Mouse (Mus musculus): Measurements from ENCODE around the gene Tbrg4.
"Not testable (repeated sequence)": the region's sequence is repeated elsewhere in the genome, so short reads cannot be mapped to it uniquely, and the experiment has no call there.

The Tbrg4 gene

DNA sequence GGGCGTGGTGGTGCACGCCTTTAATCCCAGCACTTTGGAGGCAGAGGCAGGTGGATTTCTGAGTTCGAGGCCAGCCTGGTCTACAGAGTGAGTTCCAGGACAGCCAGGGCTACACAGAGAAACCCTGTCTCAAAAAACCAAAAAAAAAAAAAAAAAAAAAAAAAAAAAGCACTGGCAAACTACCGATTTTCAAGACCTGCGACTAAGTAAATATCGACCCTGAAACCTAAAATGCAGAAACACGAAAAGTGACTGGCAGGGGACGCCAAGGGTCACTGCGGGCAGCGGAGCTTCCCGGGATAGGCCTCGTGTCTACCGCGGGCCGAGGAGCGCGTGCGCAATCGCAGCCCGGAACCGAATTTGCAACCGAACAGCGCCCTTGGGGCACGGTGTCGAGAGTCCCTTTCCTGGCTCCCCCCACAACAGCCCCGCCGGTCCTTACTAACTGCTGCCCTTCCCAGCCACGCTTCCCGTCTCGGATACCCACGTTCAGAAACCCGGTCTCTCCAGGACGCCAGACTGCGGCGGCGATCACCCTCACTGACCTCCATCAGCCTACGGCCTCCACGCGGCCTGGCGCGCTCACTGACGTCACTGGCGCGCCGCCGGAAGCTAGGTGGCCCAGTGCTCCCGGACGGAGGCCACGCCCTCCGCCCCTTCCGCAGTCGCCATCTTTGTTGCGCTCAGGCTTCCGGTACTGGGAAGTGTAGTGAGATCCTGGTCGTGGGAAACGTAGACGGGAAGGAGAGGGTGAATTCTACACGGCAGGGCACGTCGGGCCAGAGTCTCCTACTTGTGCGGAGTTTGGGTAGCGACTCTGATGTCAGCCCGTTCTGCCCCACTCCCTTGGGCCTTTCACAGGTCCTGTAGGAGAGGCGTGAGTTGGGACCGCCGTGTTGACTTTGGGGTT is at the start of gene Tbrg4:
Gene Tbrg4, minus strand, starts transcription at position 590 of the 910 bp plus-strand sequence.
- DNase-seq (ENCODE audit: extremely low read depth, insufficient read length, low spot score), result peak; percentile 96

DNA sequence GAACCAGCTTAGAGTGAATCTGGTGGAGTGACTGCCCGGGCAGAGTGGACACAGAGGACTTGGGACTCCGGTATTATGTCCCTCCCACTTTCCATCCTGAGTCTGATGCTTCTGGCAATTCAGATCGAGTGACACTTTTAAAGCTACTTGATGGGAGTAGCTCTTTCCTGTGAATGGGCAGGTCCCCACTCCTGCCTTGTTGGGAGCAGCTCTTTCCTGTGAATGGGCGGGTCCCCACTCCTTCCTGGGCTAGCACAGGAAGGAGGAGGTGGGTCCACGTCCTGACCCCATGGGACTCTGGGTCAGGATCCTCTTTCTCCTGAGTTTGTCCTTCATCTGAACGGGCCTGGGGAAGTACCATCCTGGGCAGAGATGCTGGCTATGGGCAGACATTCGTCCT is 49.5 kb upstream of the Tbrg4 start:
- DNase-seq (ENCODE audit: extremely low read depth, insufficient read length, low spot score), result no peak

DNA sequence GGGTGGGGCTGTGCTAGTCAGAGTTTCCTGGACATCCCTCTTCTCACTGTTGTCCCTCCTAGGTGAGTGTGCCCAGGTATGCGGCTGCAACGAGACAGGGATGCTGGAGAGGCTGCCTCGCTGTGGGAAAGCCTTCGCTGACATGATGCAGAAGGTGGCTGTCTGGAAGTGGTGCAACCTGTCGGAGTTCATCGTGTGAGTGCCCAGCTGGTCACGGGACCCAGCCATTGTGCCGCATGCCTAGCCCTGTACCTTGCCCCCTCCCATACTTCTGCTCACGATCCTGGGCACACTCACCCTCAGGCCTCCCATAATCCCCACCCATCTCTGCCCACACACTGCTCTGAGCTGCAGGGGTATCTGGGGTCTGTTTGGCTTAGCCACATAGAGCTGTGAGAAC is 48.8 kb upstream of the Tbrg4 start:
- DNase-seq (ENCODE audit: extremely low read depth, insufficient read length, low spot score), result no peak

DNA sequence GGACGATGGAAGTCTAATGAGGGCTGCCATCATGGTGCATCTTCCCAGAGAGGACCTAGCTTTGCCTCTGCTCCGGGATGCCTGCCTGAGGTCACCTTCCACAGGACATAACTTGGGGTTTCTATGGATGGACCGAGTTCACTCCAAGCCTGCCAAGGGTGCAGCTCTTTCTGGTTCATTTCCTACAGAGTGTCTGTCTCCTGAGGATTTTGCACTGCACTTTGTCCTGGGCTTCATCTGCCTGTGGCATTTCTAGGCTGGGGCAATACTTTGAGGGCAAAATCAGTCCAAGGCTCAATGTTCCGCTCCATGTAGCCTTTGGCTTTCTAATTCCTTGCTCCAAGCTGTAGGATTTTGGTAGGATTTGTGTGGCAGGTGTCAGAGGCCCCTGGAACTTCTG is 45.0 kb upstream of the Tbrg4 start:
- no peak for DNase-seq (ENCODE audit: extremely low read depth, insufficient read length, low spot score)

DNA sequence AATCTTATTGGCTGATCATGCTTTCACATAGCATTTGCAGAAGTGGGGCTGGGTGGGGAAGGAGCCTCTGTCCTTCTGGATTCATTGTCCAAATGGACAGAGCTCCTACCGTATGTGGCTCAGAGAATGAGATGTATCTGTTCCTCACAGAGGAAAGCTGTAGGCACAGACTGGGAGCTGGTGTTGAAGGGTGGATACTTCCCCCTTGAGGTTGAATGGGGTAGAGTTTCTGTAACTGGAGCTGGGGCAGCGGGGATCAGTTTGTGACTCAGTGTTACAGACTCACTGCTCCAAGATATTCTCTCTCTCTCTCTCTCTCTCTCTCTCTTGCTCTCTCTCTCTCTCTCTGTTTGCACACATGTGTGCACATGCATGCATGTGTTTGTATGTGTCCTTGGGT is 44.2 kb upstream of the Tbrg4 start:
- DNase-seq (ENCODE audit: extremely low read depth, insufficient read length, low spot score), result no peak

DNA sequence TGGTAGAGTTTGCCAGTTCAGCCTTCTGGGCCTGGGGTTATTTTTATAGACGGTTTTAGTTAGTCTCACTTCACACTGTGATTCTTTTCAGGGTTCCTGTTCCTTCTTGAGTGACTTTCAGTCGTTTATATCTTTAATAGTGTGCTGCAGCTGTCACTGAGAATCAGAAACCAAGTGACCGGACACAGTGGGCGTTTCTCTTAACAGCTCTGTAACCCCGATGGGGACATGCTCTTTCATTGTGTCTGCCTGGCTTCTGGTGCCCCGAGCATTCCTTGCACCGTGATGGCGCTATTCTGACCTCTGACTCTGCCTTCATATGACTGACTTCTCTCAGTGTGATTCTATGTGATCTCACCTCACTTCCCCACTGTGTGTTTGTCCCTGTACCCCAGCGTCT is 43.2 kb upstream of the Tbrg4 start:
- DNase-seq (ENCODE audit: extremely low read depth, insufficient read length, low spot score), result no peak

DNA sequence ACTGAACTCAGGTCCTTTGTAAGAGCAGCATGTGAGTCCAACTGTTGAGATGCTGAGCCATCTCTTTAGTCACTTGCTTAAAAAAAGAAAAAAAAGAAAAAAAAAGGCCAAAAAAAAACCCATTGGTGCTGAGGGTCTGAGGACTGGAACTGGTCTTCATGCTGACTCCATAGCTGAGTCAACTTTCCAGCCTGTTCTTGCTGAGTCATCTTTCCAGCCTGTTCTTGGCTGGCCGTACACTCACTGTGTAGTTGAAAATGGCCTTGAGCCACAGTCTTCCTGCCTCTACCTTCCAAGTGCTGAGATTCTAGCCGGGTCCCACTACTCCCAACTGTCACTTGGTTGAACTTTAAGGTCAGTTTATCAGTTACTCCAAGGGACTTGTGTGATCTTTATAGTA is 40.8 kb upstream of the Tbrg4 start:
- DNase-seq (ENCODE audit: extremely low read depth, insufficient read length, low spot score), result peak; percentile 27

DNA sequence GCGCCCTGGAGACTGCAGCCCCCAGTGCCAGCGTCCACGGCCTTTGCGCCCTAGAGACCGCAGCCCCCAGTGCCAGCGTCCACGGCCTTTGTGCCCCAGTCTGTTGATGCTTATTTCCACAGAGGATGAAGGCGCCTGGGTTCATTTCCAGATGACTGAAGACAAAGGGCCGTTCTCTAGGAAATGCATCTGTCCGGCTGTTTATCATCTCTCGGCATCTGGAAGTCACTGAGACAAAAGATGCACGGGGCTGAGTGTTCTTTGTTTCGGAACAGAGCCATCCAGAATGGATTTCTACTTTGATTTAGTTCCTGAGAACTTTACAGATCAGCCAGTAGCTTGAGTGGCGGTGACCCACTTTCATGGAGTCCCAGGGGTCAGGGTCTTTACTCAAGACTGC is 35.3 kb upstream of the Tbrg4 start:
- DNase-seq (ENCODE audit: extremely low read depth, insufficient read length, low spot score), result no peak

DNA sequence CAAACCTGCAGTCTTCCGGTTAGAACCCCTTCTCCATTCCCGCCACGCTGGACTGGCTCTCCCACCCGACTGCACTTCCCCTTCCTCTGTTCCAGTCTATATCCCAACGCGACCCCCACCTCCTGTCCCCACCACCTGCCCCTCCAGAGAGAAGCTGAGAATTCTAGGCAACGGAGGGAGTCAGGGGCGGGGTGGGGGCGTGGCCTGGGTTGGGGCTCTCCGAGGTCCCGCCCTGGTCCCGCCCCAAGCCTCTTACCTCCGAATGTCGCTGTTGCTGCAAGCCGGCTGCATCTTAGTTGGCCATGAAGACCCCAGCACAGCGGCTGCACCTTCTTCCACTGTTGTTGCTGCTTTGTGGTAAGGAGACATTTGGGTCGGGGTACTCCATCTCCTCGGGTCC is 32.4 kb upstream of the Tbrg4 start, which contains the start of gene Ramp3:
Gene Ramp3, plus strand, starts transcription at position 251 of the 400 bp plus-strand sequence.
- peak; percentile 71 for DNase-seq (ENCODE audit: extremely low read depth, insufficient read length, low spot score)

DNA sequence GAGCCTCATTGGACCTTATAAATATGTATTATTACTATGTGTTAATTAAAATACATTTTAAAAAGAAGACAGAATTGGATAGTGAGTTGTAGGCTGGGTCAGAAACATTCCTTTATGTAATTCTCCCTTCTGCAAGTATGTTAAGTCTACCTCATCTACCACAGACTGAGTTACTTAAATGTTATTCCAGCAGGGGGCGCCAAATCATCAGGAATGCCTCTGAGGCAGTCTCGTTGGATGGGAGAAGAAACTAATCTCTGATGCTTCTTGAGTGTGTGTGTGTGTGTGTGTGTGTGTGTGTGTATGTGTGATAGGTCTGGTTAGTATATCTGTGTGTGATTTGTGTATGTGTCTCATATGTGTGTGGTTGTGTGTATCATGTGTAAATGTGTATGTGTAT is 29.0 kb upstream of the Tbrg4 start:
- DNase-seq (ENCODE audit: extremely low read depth, insufficient read length, low spot score), result peak; percentile 41

DNA sequence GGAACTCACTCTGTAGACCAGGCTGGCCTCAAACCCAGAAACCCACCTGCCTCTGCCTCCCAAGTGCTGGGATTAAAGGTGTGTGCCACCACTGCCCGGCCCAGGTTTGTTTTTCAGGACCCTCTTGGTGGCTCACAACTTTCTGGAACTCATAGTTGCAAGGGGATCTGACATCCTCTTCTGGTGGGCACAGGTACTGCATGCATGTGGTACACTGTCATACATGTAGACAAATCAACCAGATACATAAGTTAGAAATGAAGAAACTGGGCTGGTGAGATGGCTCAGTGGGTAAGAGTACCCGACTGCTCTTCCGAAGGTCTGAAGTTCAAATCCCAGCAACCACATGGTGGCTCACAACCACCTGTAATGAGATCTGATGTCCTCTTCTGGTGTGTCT is 27.1 kb upstream of the Tbrg4 start:
- not testable (repeated sequence) for DNase-seq (ENCODE audit: extremely low read depth, insufficient read length, low spot score)

DNA sequence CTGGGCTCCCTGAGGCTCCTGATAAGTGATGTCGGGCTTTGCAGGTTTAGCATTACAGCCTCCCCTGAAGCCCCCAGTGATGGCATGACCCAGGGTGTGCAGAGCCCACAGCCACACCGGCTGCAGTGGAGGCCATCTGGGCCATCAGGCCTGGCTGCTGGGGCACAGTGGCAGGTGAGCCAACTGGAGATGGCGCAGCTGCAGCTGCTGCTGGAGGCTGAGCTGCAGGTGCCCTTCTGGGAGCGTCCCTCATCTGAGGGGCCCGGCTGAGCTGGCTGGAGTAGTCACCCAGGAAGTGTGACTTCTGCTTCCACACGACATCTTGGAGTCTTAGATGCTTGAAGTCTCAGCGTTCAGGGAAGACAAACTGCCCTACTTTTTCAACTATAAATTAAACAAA is 24.7 kb upstream of the Tbrg4 start:
- no peak for DNase-seq (ENCODE audit: extremely low read depth, insufficient read length, low spot score)

DNA sequence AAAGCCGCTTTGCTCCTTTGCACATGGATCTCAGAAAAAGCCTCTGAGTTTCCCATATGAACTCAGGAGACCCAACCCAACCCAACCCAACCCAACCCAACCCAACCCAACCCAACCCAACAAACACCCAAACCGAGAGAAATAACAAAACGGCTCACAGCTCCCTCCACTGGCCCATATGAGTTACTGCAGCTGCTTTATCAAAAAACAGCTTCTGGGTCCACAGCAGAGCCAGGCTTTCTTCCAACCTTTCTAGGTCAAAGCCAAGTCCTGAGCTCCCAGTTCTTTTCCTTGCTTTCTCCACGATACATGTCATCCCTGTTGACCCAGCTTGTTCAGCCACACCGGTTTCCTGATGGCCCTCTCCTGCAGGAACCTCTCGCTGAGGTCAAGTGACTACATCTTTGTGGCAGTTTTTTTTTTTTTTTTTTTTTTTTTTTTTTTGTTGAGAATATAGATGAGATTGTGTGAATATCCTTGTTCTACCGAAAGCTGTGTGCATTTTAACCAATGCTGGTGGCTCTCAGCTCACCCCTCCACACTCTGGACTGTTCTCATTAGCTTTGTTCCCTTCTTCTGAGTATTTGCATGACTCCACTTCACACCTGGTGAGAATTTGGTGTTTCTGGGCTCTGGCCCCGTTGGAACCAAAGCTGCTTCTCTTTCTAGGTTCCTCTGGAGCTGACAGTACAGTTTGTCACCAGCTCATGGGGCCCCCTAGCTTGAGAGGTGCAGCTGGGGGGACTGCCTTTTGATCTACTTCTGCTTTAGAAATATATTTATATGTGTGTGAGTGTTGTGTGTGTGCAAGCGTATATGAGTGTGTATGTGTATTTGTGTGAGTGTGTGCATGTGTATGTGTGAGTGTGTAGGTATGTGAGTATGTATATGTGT is 22.2 kb upstream of the Tbrg4 start:
- no peak for DNase-seq (ENCODE audit: extremely low read depth, insufficient read length, low spot score)

DNA sequence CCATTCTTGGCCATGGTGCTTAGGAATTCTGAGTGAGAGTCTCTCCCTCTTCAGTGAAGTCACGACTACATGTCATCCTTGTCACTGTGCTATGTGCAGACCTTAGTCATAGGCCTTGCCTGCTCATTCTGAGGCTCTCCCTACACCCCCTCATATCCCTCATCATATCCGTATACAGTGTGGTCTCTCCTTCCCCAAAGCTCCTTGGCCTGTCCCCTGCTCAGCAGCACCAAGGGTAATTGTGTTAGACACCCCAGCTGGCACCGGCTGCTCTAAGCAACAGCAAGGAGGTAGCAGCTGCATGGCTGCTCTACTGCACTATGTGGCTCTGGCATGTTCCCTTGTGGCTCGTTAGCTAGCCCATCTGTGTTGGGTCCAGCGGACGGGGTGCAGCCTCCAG is 18.7 kb upstream of the Tbrg4 start:
- DNase-seq (ENCODE audit: extremely low read depth, insufficient read length, low spot score), result no peak

DNA sequence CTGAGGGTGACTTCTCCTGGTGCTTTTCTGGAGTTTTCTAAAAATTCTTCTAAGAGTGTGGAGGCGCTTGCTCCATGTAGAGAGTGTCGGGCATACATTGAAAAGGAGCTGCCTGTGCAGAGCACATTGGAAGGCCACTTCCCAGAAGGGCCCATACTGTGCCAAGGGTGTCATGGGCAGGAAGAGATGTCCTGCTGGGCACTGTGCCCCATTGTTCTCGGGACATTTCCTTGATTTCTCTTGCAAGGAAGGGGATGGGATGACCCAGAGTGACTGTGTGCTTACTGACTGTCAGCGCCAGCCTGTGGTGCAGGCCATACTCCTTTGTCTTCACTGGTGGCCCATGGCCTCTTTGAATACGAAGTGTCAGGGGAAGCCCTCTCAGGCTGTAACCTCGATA is 13.2 kb upstream of the Tbrg4 start:
- no peak for DNase-seq (ENCODE audit: extremely low read depth, insufficient read length, low spot score)

DNA sequence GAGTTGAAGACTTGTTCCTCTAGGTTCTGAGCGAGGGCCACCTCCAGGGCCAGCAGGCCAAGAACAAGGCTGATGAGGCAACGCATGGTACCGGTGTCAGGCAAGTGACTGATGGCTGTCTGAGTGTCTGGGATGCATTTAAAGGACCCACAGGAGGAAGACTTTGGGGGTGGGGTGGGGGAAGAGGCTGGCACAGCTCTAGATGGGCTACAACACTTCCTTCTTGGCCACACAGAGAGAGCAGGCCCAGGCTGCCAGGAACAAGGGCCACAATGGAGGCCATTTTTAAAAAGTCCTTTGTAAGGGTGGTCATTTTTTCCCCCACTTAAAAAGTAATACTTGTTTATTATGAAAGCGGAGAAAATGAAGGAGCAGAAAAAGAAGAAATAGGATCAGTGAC is 12.7 kb upstream of the Tbrg4 start, which contains the start of gene Wap:
Gene Wap, minus strand, starts transcription at position 101 of the 400 bp plus-strand sequence.
- no peak for DNase-seq (ENCODE audit: extremely low read depth, insufficient read length, low spot score)

DNA sequence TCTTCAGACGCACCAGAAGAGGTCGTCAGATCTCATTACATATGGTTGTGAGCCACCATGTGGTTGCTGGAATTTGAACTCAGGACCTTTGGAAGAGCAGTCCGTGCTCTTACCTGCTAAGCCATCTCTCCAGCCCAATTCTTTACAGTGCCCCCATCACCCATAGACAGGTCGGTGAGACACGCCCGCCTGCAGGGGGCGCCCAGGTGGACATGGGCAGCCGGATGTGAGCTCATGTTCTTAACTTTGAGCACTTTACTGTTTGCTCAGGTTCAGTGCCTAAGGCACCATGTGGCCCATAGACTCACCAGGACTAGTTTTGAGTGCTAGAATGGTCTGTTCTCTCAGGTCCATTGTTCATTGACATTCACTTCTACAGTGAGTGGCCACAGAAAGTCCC is 10.3 kb upstream of the Tbrg4 start:
- DNase-seq (ENCODE audit: extremely low read depth, insufficient read length, low spot score), result peak; percentile 32

DNA sequence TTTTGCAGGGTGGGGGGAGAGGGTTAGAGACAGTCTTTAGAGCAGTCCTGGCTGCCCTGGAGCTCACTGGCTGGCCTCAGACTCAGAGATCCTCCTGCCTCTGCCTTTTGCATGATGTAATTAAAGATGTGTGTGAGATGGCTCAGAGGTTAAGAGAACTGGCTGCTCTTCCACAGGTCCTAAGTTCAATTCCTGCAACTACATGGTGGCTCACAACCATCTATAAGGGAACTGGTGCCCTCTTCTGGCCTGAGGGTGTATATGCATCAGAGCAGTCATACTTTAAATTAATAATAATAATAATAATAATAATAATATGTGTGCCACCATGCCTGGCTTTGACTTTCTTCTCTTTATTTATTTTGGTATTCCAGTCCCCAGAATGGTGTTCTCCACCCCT is 3.8 kb upstream of the Tbrg4 start:
- no peak for DNase-seq (ENCODE audit: extremely low read depth, insufficient read length, low spot score)

DNA sequence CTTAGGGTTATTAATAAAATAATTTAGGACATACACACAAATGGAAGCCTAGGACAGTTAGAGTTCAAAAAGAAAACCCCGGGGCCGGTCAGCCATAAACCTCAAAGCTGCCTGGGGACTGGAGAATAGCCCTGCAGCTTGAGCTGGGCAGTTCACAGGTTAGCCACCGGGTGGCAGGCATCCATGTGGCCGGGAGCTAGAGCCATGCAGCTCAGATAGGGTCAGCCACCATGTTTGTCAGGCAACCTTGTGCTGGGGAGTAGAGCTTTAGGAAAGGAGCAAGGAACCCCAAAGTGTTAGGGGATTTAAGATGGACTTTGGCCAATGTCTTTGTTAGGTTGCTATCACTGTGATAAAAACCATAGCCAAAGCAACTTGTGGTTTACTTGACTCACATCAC is 2.7 kb upstream of the Tbrg4 start:
- DNase-seq (ENCODE audit: extremely low read depth, insufficient read length, low spot score), result peak; percentile 43

DNA sequence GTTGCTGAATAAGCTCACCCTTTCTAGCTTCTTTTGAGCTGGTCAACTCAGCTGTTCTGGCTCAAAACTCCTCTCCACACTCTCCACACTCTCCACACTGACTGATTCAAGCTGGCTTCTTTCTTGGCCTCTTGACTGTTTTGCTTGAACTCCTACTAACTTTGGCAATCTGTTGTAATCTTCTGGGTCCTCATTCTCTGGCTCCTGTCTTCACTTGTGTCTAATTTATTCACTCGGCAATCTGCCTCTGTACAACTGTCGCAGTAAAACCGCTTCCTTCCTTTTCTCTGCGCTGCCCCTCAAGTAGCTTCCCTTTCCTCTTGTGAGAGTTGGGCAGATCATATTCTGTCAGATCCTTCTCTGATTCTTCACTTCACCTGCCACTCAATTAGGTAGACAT is 1.9 kb upstream of the Tbrg4 start:
- no peak for DNase-seq (ENCODE audit: extremely low read depth, insufficient read length, low spot score)

DNA sequence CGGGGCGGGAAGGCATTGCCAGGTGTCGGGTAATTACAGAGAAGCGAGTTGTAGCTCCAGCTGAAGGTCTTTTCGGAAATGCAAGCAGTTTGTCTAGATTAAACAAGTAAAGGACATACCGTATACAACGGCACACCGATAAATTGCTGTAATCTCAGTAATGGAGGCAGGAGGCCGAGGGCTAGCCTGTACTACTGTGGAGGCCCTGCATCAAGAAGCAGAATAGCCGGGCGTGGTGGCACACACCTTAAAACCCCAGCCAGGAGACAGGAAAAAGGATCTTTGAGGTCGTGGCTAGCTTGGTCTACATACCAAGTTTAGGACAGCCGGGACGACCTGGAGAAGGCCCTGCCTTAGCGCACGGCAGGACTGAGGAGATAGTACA is 513 bp upstream of the Tbrg4 start:
- no peak for DNase-seq (ENCODE audit: extremely low read depth, insufficient read length, low spot score)
